Mouse (Mus musculus) urinary bladder, postnatal 10 days (tissue): ENCODE results near the gene Pbld1.
"Not testable (repeated sequence)": the region's sequence is repeated elsewhere in the genome, so short reads cannot be mapped to it uniquely, and the experiment has no call there.

ENCODE experiments used
- DNase-seq: peaks from one replicate; pipeline ENCODE4 v3.0.0; 2022; ENCODE audit warnings: low spot score

The Pbld1 gene

DNA sequence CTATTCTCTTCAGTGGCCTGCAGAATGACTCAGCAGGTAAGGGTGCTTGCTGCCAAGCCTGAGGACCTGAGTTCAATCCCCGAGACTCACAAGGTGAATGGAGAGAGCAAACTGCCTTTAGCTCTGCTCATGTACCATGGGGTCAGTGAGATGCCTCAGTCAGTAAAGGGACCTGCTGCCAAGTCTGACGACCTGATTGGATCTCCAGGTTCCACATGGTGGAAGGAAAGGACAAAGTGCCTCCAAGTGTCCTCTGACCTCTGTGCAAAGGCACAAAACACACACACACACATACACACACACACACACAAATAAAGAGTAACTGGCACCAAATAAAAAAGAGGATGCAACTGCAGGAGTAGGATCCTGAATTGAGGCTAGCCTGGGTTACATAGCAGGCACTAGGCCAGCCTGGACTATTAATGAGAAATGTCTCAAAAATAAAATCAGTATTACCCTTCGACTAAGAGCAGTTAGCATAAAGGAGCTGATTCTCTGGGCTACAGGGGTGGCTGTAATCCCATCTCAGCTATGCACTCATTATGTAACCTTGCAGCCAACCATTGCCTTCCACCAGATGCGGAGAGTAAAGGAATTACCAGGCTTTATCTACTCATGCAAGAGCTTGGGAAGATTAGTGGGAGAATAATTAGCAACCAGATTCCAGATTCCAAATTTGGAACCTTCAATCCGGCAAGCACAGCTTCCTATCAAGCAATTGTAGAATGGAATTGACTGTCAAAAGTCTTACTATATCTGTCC, 19.9 kb upstream of the Pbld1 start:
- no peak for DNase-seq

DNA sequence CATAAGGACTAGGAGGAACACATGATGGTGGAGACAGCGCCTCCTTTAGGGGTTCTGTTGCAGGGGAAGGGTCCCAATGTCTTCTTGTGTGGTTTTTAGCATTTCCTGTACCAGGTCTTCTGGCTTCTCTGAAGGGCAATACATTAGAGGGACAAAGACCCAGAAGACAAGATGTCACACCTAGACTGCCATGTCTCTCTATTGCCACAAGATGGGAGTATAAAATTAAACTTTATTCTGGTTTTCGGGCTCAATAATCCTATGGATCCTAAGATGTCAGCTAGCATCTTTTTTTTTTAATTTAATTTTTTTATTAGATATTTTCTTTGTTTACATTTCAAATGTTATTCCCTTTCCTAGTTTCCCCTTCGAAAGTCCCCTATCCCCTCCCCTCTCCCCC, 16.8 kb upstream of the Pbld1 start:
- no peak for DNase-seq

DNA sequence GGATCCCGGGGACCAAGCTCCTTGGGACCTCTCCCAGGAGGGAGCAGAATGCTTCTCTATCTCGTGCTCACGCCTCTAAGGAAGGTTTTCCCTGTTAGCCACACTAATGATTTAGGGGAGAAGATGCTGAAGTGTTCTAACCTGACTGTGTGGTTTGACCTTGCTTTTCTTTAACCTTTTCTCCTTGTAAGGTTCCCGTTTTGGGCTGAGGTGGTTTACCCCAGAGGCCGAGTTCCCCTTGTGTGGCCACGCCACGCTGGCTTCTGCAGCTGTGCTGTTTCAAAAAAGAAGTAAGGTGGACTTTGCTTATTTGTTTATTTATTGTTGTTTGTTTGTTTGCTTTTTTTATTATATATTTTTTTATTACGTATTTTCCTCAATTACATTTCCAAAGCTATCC, 12.2 kb upstream of the Pbld1 start:
- no peak for DNase-seq

- no peak for DNase-seq
Observed at GRCm38 (mm10) chr10:63049106-63049505, 10.9 kb upstream of the Pbld1 start.

- no peak for DNase-seq
Observed at GRCm38 (mm10) chr10:63051267-63051666, 8.7 kb upstream of the Pbld1 start.

DNA sequence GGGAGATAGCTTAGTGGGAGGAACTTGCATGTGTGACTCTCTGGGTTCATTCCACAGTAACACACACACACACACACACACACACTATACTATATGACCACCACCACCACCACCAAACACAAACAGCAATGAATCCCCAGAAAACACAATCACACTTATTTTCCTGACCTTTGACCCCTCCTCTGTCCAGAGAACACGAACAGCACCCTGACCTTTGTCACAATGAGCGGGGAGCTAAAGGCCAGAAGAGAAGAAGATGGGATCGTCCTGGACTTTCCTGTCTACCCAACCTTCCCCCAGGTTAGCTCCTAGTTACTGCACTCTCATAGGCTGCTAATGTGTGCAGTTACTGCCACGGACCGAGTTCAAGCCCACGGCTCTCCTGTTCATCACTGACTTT, 8.0 kb upstream of the Pbld1 start:
- DNase-seq, result no peak

DNA sequence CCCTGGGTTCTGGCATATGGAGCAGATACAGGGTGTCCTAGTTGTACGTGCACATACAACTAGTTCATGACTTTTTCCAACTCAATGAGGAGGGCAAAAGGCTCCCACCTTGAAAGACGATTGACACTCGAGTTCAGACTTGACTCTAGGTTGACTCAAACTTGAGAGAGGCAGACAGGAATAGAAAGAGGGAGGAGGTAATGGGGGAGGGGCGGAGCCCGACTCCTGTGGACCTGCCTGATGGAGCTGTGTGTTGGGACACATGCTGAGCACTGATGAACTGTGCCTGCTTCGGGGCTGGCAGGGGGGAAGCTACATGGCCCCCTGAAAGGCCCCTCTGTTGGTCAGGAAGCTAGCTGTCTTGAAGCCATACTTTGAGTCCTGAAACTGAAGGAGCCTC, 7.0 kb upstream of the Pbld1 start:
- no peak for DNase-seq

- not testable (repeated sequence) for DNase-seq
Observed at GRCm38 (mm10) chr10:63054071-63054470, 5.9 kb upstream of the Pbld1 start.

DNA sequence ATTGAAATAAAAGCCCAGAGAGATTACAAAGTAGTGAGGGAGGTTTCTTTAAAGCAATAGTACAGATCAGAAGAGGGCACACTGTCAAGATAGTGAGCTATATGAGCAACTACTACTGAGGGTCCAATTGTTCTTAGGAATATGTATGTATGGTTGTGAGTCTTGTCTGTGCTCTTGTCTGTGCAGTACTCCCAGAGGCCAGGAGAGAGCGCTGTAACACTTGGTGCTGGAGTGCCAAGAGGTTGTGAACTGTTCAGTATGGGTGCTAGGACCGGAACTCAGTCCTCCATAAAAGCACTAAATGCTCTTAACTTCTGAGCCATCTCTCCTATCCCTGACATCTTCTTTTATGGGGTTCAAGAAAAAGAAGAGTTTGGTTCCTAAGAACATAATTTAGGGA, 5.4 kb upstream of the Pbld1 start:
- DNase-seq, result no peak

- DNase-seq, result no peak
Observed at GRCm38 (mm10) chr10:63056966-63057750, 2.8 kb upstream of the Pbld1 start.

DNA sequence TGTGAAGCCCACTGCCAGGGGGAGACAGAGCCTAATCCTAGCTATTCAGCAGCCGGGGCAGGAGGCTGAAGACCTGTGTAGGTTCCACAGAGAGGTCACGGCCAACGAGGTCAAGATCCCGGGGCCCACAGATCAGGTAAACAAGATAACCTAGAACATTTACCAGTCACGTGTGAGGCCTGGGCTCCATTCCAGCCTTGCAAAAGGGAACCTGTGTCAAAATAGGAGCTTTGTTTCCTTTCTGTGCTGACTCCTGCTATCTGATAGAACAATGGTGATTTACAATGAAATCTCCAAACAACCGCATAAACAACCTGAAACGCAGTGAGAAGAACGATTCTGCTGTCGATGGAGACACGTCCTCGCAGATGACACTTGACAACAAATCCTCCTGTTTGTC, 444 bp downstream of the Pbld1 start:
- no peak for DNase-seq

DNA sequence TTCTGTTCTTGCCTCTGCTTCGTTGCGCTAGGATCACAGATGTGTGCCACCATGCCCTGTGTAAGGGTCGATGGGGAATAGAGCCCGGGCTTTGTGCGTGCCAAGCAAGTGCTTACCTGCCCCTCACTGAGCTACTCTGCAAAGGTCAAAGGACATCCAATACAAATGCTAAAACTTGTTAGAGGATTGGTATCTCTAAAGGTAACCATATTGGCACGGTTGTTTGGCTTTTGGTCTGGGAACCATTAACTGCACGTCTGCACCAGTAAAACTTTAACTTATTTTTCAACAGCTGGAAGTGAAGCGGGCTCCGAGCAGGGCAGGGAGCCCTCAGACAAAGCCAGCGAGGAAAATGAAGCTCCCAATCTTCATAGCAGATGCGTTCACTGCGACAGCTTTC, 1.3 kb downstream of the Pbld1 start:
- DNase-seq, result no peak

GRCm38 (mm10) chr10:63062696-63063095, 2.7 kb downstream of the Pbld1 start:
- no peak for DNase-seq

- DNase-seq, result no peak
Observed at GRCm38 (mm10) chr10:63063365-63063764, 3.4 kb downstream of the Pbld1 start.

- DNase-seq, result no peak
Observed at GRCm38 (mm10) chr10:63064516-63064915, 4.6 kb downstream of the Pbld1 start.

- DNase-seq, result no peak
Observed at GRCm38 (mm10) chr10:63065561-63065960, 5.6 kb downstream of the Pbld1 start.

- DNase-seq, result no peak
Observed at GRCm38 (mm10) chr10:63065988-63066387, 6.0 kb downstream of the Pbld1 start.

DNA sequence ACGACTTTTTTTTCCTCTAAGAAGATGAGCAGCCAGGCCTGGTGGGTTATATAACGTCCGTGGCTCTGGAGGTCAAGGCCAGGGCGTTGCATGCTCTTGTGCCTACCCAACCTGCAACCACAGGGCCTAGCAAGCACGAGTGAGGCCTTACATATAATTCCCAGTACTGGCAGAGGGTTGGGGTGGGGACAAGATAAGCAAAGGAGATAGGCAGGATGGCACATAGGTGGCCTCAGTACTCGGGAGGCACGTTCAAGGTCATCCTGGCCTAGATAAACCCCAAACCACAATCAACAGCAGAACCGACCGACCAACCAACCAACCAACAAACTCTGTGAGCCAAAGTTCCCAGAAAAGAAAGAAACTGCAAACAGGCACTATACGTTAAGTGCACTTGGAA, 26.3 kb downstream of the Pbld1 start:
- no peak for DNase-seq

DNA sequence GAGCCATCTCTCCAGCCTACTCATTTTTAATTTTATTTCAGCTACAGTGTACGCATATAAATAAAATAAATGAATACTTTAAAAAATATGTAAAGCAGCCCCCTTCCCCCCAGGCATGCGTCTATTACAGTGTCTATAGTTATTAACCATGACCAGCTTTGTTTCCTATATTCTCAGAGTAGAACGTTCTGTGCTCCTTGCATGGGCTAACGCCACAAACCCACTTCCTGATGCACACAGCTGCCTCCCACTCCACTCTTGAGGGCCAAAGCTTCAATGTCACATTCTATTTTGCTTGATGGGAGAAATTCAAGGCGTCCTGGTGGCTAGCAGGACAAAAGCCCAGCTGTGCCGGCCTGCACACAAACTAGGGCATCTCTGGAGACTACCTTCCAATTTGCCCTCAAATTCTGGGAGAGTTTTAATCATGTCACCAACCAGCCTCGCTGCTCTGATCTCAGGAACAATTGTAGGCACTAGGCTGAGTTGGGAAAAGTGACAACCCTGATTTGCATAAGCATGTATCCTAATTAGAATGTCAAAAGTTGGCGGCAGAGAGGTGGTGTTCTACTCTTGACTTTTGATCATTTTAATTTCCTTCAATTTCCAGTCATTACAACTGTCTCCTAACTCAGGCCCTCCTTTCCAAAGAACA, 29.3 kb downstream of the Pbld1 start:
- no peak for DNase-seq

DNA sequence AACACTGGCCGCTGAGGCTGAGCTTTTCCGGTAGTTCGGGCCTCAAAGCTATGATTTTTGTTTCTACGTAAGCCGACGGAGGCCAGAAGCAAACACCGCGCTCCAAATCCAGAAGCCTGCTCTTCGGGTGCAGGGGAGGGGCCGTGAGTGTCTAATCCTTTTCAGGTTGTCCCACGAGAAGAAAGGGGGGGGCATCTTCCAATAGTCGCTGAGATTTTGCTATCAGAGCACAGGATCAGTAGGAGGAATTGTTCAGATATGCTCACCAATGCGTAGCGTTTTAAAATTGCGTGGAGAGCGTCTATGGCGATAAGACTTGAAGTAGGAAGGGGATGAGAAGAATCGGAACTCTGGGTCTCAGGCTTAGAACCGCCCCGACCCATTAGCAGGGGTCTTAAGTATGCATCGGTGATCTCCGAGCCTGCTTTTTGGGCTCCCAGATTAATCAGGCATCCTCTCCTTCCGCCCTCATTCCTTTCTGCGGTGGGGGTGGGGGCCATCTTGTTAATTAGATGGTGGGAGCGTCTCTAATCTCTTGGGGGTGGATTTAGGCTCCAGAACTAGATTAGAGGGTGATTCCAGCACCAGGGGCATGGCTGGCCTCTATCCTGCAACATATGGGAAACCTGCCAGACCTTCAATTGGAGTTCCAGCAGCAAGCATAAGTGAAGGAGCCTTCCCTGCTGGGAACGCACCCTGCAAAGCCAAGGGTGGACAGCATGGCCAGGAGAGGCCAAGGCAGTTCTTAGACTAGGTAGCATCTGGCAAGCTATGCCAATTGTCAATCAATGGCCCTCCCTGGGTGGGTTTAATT, 30.0 kb downstream of the Pbld1 start:
- DNase-seq, result no peak

- no peak for DNase-seq
Observed at GRCm38 (mm10) chr10:63091915-63092314, 32.0 kb downstream of the Pbld1 start.
